Mouse (Mus musculus) stomach, postnatal 0 days (tissue): ENCODE data around the gene Tff1.

Source experiments
- CTCF ChIP-seq: IDR thresholded peaks from 2 replicates; pipeline ENCODE4 v1.5.1; 2016; ENCODE audit warnings: antibody characterized with exemption, low read depth, mild to moderate bottlenecking, moderate library complexity
- EP300 ChIP-seq: optimal IDR thresholded peaks from 2 replicates; pipeline ENCODE3; 2016; ENCODE audit warnings: antibody characterized with exemption

GRCm38 (mm10) chr17:31196283-31196682 is 31.2 kb upstream of the Tff1 start:
- no peak for TF ChIP-seq CTCF
- TF ChIP-seq EP300 = no peak
